Mouse (Mus musculus) spleen, adult 2 months (tissue): Measurements from ENCODE around the gene Ihh. TPM values are rescaled to one million over a fixed set of nuclear protein-coding genes. Genes with fewer than 3 reads are reported as not detected.

ENCODE experiments used
- DNase-seq, 2 experiments: peaks; one replicate each; pipeline versions ENCODE4 v3.0.0 to v3.0.0-alpha.2; 2012 to 2021; ENCODE audit warnings: low spot score in 2 of 2, low read depth in 1 of 2
- H3K27ac ChIP-seq: fragments of 200-500 bp; 2 replicates; pipeline ENCODE4 v1.5.1; 2012; ENCODE audit warnings: low read length, inconsistent platforms; ENCODE audit not compliant: insufficient read depth
- H3K27me3 ChIP-seq: fragments of 200-500 bp; 2 replicates; pipeline ENCODE4 v1.6.1; 2012; ENCODE audit warnings: mild to moderate bottlenecking, moderate library complexity, low read length, inconsistent platforms; ENCODE audit not compliant: control insufficient read depth, insufficient read depth
- H3K36me3 ChIP-seq: fragments of 200-500 bp; 2 replicates; pipeline ENCODE4 v1.6.1; 2012; ENCODE audit warnings: mild to moderate bottlenecking, low read length, inconsistent platforms; ENCODE audit not compliant: control insufficient read depth, insufficient read depth
- H3K4me1 ChIP-seq: fragments of 200-500 bp; 2 replicates; pipeline ENCODE4 v1.6.1; 2011; ENCODE audit warnings: inconsistent platforms; ENCODE audit not compliant: control insufficient read depth, insufficient read depth, insufficient read length
- H3K4me3 ChIP-seq: fragments of 200-500 bp; 2 replicates; pipeline ENCODE4 v1.5.1; 2011; ENCODE audit warnings: mild to moderate bottlenecking, inconsistent platforms; ENCODE audit not compliant: insufficient read depth, insufficient read length; ENCODE audit errors: extremely low read depth
- CTCF ChIP-seq: fragments of 200-500 bp; IDR thresholded peaks from 2 replicates; pipeline ENCODE4 v1.5.1; 2011; ENCODE audit warnings: mild to moderate bottlenecking, inconsistent platforms; ENCODE audit not compliant: insufficient read depth, insufficient read length, insufficient replicate concordance; ENCODE audit errors: extremely low read depth
- POLR2A ChIP-seq: fragments of 200-500 bp; IDR thresholded peaks from 2 replicates; pipeline ENCODE4 v1.6.1; 2011; ENCODE audit warnings: low read depth, low read length, inconsistent platforms
- WGBS: fragments of 180-500 bp; shearing (Covaris S2); methylation state at CpG from one replicate; pipeline ENCODE4 v1.1.7; 2018; 5-methylcytosine and 5-hydroxymethylcytosine counted together
- polyA plus RNA-seq: library from polyadenylated mRNA; depleted of rRNA; stranded (reverse); fragments of >200 nt; gene quantifications from 2 replicates; pipeline ENCODE4 v1.2.3, GENCODE M21; 2012; rRNA removed

Gene Ihh
- 0.18 and 0.26 TPM in 2 replicates for polyA plus RNA-seq

- no peaks in the 10 kb centered on the region for H3K36me3 ChIP-seq
- H3K27ac ChIP-seq: no peak within 1 kb of the TSS
- H3K4me3 ChIP-seq: no peak within 1 kb of the TSS
- peaks cover 27% of the 10 kb centered on the region for H3K27me3 ChIP-seq
- 8% methylated on average over 50 of the region's 55 CpGs for WGBS
- DNase-seq: no peak
- no peaks in the 10 kb centered on the region for H3K4me1 ChIP-seq
- no peak for TF ChIP-seq POLR2A
- TF ChIP-seq CTCF: no peak
Observed at GRCm38 (mm10) chr1:74951556-74952210, at the start of gene Ihh. Gene Ihh, minus strand, starts transcription at chr1:74951672.

DNA sequence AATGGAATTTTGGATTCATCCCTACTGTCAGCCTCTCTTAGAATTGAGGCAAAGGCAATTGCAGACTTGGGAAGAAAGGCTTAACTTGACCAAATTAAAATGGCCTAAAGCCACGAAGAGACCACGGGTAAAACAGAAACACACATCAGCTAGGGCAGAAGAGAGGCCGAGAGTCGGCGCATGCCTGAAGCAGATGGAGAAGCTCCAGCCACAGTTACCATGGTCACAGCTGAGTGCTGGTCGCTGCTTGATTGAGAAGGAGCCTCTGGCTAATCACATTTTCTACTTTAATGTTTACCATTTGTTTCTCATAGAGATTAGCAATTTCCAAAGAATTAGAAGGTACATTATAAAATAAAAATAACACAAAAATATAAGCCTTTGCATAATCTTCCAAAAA, 49.7 kb upstream of the Ihh start:
- no peak for DNase-seq
- Histone ChIP-seq H3K27ac (no peak overlapping the region), H3K4me1 (no peaks in the 10 kb centered on the region), H3K4me3 (no peak overlapping the region), H3K27me3 (no peaks in the 10 kb centered on the region), H3K36me3 (no peaks in the 10 kb centered on the region)
- TF ChIP-seq POLR2A: no peak
- no peak for TF ChIP-seq CTCF
- 71% methylated on average over 6 of the region's 6 CpGs for WGBS

GRCm38 (mm10) chr1:75000496-75000895, 49.0 kb upstream of the Ihh start:
- WGBS: 3% methylated on average over 1 of the region's 1 CpGs
- H3K4me1 ChIP-seq: no peaks in the 10 kb centered on the region

DNA sequence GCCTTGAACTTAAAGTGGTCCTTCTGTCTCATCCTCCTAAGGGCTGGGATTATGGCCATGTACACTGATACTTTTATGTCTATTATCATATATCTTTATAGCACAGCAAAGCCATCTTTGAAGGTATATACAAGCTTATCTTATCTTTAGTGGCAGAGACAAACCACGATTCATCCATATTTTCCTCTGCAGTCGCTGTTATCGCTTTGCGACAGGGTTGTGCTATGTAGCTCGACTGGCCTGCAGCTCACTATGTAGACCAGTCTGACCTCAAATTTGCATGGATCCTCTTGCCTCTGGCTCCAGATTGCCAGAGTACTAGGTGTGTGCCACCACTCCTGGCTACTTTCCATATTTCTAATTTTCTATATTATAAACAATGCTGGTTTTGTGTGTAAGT, 47.7 kb upstream of the Ihh start:
- Histone ChIP-seq H3K27ac (no peak overlapping the region), H3K36me3 (no peaks in the 10 kb centered on the region), H3K4me1 (no peaks in the 10 kb centered on the region), H3K4me3 (no peak overlapping the region), H3K27me3 (no peaks in the 10 kb centered on the region)
- 77% methylated on average over 5 of the region's 5 CpGs for WGBS
- TF ChIP-seq CTCF: no peak
- TF ChIP-seq POLR2A: no peak
- no peak for DNase-seq

More at GRCm38 (mm10) chr1:75000496-75000895, 49.0 kb upstream of the Ihh start:
- peak; percentile 10; the same call in 1 of the 2 replicates for TF ChIP-seq CTCF
- TF ChIP-seq POLR2A: no peak
- no peaks in the 10 kb centered on the region for H3K27me3 ChIP-seq
- H3K36me3 ChIP-seq: no peaks in the 10 kb centered on the region
- no peak overlapping the region for H3K4me3 ChIP-seq
- no peak overlapping the region for H3K27ac ChIP-seq
- DNase-seq: peak in 1 of 2 experiments; percentile 9

DNA sequence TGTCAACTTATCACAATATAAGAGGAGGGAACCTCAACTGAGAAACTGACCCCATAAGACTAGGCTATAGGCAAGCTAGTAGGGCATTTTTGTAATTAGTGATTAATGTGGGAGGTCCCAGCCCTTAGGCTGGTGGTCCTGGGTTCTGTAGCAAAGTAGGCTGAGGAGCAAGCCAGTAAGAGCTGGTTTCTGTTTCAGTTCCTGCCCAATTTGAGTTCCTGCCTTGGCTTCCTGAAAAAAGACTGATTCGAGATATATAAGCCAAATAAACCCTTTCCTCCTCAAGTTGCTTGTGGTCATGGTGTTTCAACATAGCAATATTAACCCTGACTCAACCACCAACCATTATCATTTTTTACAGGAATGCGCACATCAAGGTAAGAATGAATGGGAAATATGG, 45.8 kb upstream of the Ihh start:
- no peak for DNase-seq
- no peaks in the 10 kb centered on the region for H3K27me3 ChIP-seq
- 50% methylated on average over 2 of the region's 2 CpGs for WGBS
- no peaks in the 10 kb centered on the region for H3K36me3 ChIP-seq
- H3K4me1 ChIP-seq: no peaks in the 10 kb centered on the region
- H3K4me3 ChIP-seq: no peak overlapping the region
- TF ChIP-seq CTCF: no peak
- no peak for TF ChIP-seq POLR2A
- H3K27ac ChIP-seq: no peak overlapping the region

- DNase-seq: no peak
- no peaks in the 10 kb centered on the region for H3K36me3 ChIP-seq
- no peaks in the 10 kb centered on the region for H3K27me3 ChIP-seq
- 88% methylated on average over 8 of the region's 8 CpGs for WGBS
- no peaks in the 10 kb centered on the region for H3K4me1 ChIP-seq
- no peak overlapping the region for H3K27ac ChIP-seq
- H3K4me3 ChIP-seq: no peak overlapping the region
- TF ChIP-seq CTCF (no peak), POLR2A (no peak)
Observed at GRCm38 (mm10) chr1:74977001-74977400, 25.5 kb upstream of the Ihh start.

GRCm38 (mm10) chr1:74975936-74976335, 24.5 kb upstream of the Ihh start:
- no peak for DNase-seq
- Histone ChIP-seq H3K27ac (no peak overlapping the region), H3K36me3 (no peaks in the 10 kb centered on the region), H3K27me3 (no peaks in the 10 kb centered on the region), H3K4me3 (no peak overlapping the region), H3K4me1 (no peaks in the 10 kb centered on the region)
- WGBS: 87% methylated on average over 1 of the region's 1 CpGs
- TF ChIP-seq POLR2A: no peak
- TF ChIP-seq CTCF: no peak
